Mouse (Mus musculus) left cerebral cortex, postnatal 25 days (tissue): ENCODE measurements at regions not wholly inside any gene's neighbourhood (a gene's known extent, or its start where the extent isn't known, plus 50 kb on each side); places are given as distances from the start of the nearest gene placed in this dataset.
A peak's percentile ranks its signal among the peaks of the same experiment; 100 is the strongest.

Source experiments
- DNase-seq, 2 experiments: peaks; one replicate each; pipeline ENCODE4 v3.0.0; 2022; ENCODE audit warnings: low spot score in 2 of 2, mixed read lengths in 1 of 2
- intact Hi-C: fragments of 180-260 bp; cut with DNase I; formaldehyde crosslinking; loops from one replicate; pipeline ENCODE4 v1.15.1; 2025

GRCm38 (mm10) chr2:107376891-107377290 is 86.5 kb downstream of the Kcna4 start:
- peak; percentile 5 to 8 for DNase-seq
- intact Hi-C loops, result no loop called here

GRCm38 (mm10) chr2:107392821-107393220 is 102.4 kb downstream of the Kcna4 start:
- peak in 1 of 2 experiments; percentile 71 for DNase-seq
- intact Hi-C loops, result no loop called here

- intact Hi-C loops, result no loop called here
- DNase-seq, result peak; percentile 8 to 19
Observed at GRCm38 (mm10) chr2:107400471-107400870, 110.0 kb downstream of the Kcna4 start.
